Mouse (Mus musculus) C2C12 (cell line): Measurements from ENCODE around the gene Arhgap31.

Source experiments
- CTCF ChIP-seq: IDR thresholded peaks from one replicate; pipeline ENCODE4 v1.5.1; 2011; ENCODE audit not compliant: control insufficient read depth, insufficient read depth, insufficient read length
- FOSL1 ChIP-seq: IDR thresholded peaks from one replicate; pipeline ENCODE4 v1.8.0; 2011; ENCODE audit warnings: mild to moderate bottlenecking, low read length; ENCODE audit not compliant: poor library complexity, insufficient read depth, severe bottlenecking
- MAX ChIP-seq: IDR thresholded peaks from one replicate; pipeline ENCODE4 v1.6.1; 2011; ENCODE audit warnings: mild to moderate bottlenecking, control low read depth
- MYOG ChIP-seq: IDR thresholded peaks from one replicate; pipeline ENCODE4 v1.6.1; 2011; ENCODE audit not compliant: control insufficient read depth, insufficient read length; ENCODE audit errors: extremely low read depth
- USF1 ChIP-seq: IDR thresholded peaks from one replicate; pipeline ENCODE4 v1.6.1; 2011; ENCODE audit warnings: low read depth, mild to moderate bottlenecking, control low read depth, moderate library complexity

DNA sequence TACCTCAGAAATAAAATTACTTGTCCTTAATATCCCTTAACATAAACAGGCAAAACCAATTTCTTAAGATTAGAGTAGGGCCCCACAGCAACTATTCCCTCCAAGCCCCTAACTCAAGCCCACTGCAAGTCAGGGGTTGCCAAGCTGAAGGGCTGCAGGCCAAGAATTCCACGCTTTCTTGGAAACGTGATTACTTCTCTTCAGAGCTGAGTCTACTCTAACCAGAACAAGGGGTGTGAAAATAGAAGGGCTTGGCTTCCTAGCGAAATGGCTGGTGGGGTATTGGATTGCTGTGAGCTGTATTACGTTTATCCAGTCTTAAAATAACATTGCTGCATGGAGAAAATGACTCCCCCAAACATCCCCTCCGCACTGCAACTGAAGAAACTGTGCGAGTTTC is 25.4 kb downstream of the Arhgap31 start:
- TF ChIP-seq MAX (no peak), CTCF (no peak), USF1 (no peak), MYOG (no peak), FOSL1 (no peak)
